ENCODE assay signal across 8 mouse cellular contexts in genomic region chr2:34026566-34027360, GRCm38 (mm10).
A peak's percentile ranks its signal among the peaks of the same experiment; 100 is the strongest.
DNase-seq lines count a peak whose midpoint lies in the region; ATAC-seq and TF ChIP-seq lines count a peak whose summit lies in the region.
"Had no signal": no experiment of that assay in that cellular context is flagged by ENCODE, and none has a peak within 500 bp of the region (broad histone marks: within the 10 kb centered on the region; RNA-seq: fewer than 3 reads in every experiment).

No protein-coding gene starts in this region.

- no peak overlapping the region for H3K9ac ChIP-seq in forebrain, embryonic 15.5 days (replicated peaks)
- H3K9ac ChIP-seq in lung, postnatal 0 days (replicated peaks; ENCODE audit: low read depth): no peak overlapping the region

- no peak overlapping the region for H3K4me2 ChIP-seq in forebrain, embryonic 15.5 days (replicated peaks)
- H3K4me2 ChIP-seq in lung, postnatal 0 days (replicated peaks; ENCODE audit: low read depth, low read length): no peak overlapping the region

- no peaks in the 10 kb centered on the region for H3K9me3 ChIP-seq in forebrain, embryonic 15.5 days
- no peaks in the 10 kb centered on the region for H3K9me3 ChIP-seq in lung, postnatal 0 days (ENCODE audit: low read length)

- peak; percentile 55 for ATAC-seq in forebrain, embryonic 15.5 days (replicated peaks)
- ATAC-seq in lung, postnatal 0 days: peak; percentile 84
- ATAC-seq in erythroblast, adult 5-6 weeks (replicated peaks; ENCODE audit: low FRiP score, poor library complexity, severe bottlenecking): no peak

- no peak overlapping the region for H3K4me3 ChIP-seq in forebrain, embryonic 15.5 days
- H3K4me3 ChIP-seq in lung, postnatal 0 days (ENCODE audit: low read depth, low read length): no peak overlapping the region
- H3K4me3 ChIP-seq: myocyte had no signal

- TF ChIP-seq CTCF in lung, postnatal 0 days (IDR thresholded peaks at IDR 0.05): peak; percentile 43; the same call in 1 of the 2 replicates

- peaks cover 25% of the 10 kb centered on the region for H3K4me1 ChIP-seq in forebrain, embryonic 15.5 days
- H3K4me1 ChIP-seq in lung, postnatal 0 days (ENCODE audit: insufficient read depth, low read depth, low read length): peaks cover 10% of the 10 kb centered on the region; the same call in 1 of the 2 replicates

- peak; percentile 14 for DNase-seq in thymus, postnatal 25 days
- no peak for DNase-seq in thymus, postnatal 0 days (ENCODE audit: low spot score)
- DNase-seq in lung, postnatal 0 days (ENCODE audit: low spot score): peak; percentile 84
- DNase-seq in spleen, adult 18-20 months: no peak
- DNase-seq in adrenal gland, adult 18-20 months (ENCODE audit: low spot score in 2 of 2): no peak

- no peaks in the 10 kb centered on the region for H3K27me3 ChIP-seq in forebrain, embryonic 15.5 days
- no peaks in the 10 kb centered on the region for H3K27me3 ChIP-seq in lung, postnatal 0 days (replicated peaks; ENCODE audit: insufficient read depth, low read length)

- 82% methylated on average over 16 of the region's 16 CpGs for WGBS in forebrain, embryonic 15.5 days
- WGBS in lung, postnatal 0 days: 52% methylated on average over 16 of the region's 16 CpGs

- H3K36me3 ChIP-seq in forebrain, embryonic 15.5 days: no peaks in the 10 kb centered on the region
- H3K36me3 ChIP-seq in lung, postnatal 0 days (ENCODE audit: insufficient read depth, low read length): no peaks in the 10 kb centered on the region

- TF ChIP-seq EP300 in lung, postnatal 0 days (IDR thresholded peaks at IDR 0.05): peak; percentile 54

- peak overlapping the region; percentile 73 for H3K27ac ChIP-seq in forebrain, embryonic 15.5 days (replicated peaks)
- no peak overlapping the region for H3K27ac ChIP-seq in lung, postnatal 0 days (ENCODE audit: low read length)

Comparison
In these comparisons a context has a peak if more than half of its experiments do, and no peak if none do; other contexts are left out.
1. DNase-seq: peak in thymus, postnatal 25 days (single experiment) and lung, postnatal 0 days (single experiment); none in thymus, postnatal 0 days (single experiment), spleen, adult 18-20 months (0 of 2) and adrenal gland, adult 18-20 months (0 of 2).